Mouse (Mus musculus) frontal cortex, adult 2 months (tissue): ENCODE measurements at regions not wholly inside any gene's neighbourhood (a gene's known extent, or its start where the extent isn't known, plus 50 kb on each side); places are given as distances from the start of the nearest gene placed in this dataset.
A peak's percentile ranks its signal among the peaks of the same experiment; 100 is the strongest.

Experiments used
- DNase-seq, 2 experiments: peaks; one replicate each; pipeline ENCODE4 v3.0.0; 2022; ENCODE audit warnings: low spot score in 1 of 2; ENCODE audit errors: extremely low spot score in 1 of 2

DNA sequence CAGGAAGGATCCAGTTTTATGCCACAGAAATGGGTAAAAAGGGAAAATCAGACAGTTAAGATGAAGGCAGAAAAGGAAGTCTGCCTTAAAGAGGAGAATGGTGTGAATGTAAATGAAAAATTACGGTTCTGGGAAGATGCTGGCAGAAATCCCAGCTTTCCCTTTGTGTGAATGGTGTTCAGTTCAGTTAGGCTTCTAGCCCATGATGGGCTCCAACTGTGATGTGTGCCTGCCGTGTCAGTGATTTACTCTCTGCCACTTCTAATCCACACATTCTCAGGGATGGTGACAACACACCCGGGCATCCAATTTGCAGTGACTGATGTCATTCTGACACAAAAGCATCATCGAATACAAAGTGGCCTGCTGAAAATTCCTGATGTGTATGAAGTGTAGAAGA, 1171.6 kb downstream of the Gsdmc2 start:
- DNase-seq = peak in 1 of 2 experiments; percentile 13

DNA sequence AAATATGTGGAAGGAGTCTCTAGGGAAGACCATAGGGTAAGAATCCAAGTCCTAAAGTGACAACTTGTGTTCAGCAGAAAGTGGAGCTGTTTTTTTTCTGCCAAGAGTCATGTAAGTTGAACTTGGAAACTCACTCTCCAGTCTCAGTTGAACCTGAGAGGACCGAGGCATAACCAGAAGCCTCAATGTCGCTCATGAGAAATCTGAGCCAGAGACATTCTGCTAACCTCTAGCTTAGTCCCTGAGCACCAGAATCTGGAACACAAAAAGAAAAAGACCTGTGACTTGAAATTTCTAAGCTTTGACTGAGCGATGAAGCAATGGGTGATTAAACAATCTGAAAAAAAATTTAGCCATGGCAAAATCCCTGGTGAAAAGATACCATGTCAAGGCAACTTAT, 1175.0 kb downstream of the Gsdmc2 start:
- DNase-seq = no peak

- DNase-seq = no peak
Measured at GRCm38 (mm10) chr15:62659096-62659495, 1185.9 kb downstream of the Gsdmc2 start.

DNA sequence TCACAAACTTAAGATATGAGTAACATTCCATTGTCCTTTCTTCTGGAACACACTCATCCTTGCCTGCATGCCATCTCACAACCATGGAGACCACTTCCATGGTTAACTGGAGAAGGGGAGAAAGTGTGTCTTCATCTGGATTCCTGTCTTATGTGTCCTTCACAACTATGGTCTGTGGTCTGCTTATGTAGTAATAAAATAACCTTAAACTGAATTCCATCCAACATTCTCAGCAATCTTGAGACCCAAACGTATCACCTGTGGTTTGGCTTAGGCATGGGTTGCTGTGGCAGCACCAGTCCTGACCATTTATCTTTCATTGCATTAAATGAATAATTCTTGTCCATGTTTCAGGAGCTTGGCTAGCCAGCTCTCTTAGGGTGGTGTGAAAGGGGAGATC, 1186.3 kb downstream of the Gsdmc2 start:
- DNase-seq = no peak

- no peak for DNase-seq
Measured at GRCm38 (mm10) chr15:62646476-62647168, 1198.4 kb downstream of the Gsdmc2 start.

- DNase-seq = no peak
Measured at GRCm38 (mm10) chr15:62644744-62645143, 1200.2 kb downstream of the Gsdmc2 start.

GRCm38 (mm10) chr15:62644296-62644695, 1200.7 kb downstream of the Gsdmc2 start:
- no peak for DNase-seq

GRCm38 (mm10) chr15:62641051-62641710, 1203.8 kb downstream of the Gsdmc2 start:
- no peak for DNase-seq

- DNase-seq = no peak
Measured at GRCm38 (mm10) chr15:62625406-62625805, 1219.6 kb downstream of the Gsdmc2 start.

DNA sequence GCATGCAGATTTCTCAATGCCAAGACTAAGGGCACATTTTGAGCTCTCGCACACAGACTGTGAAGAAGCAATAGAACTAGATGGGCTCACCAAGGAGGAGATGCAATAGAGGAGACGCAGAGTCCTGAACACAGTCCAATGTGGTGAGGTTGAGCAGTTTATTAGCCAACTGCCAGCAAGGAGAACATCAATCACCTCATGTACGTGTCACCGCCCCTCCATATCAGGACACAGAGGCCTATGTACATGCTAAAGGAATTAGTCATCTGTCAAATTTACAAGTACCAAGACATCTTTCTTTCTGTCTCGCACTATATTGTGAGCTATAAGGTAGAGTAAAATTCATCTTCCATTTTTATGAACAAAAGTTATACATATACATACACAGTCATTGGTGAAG, 1228.9 kb downstream of the Gsdmc2 start:
- no peak for DNase-seq

DNA sequence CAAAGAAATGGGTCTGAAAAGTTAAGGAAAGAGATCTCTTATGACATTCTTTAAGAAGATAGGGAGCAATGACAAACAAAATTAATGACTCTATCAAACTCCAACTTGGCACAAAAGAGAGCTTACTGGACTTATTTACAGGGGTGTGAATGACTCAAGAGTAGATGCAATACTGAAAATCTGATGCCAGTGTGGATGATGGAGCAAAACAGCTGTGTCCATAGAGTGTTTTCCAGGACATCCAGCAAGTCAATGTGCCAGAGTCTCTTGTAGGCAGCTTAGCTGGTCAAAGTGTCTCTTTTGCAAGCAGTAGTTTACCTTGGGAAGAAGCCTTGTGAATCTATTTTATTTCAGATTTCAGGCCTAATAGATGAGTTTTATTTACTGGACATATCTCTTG, 1248.2 kb downstream of the Gsdmc2 start:
- DNase-seq = no peak

DNA sequence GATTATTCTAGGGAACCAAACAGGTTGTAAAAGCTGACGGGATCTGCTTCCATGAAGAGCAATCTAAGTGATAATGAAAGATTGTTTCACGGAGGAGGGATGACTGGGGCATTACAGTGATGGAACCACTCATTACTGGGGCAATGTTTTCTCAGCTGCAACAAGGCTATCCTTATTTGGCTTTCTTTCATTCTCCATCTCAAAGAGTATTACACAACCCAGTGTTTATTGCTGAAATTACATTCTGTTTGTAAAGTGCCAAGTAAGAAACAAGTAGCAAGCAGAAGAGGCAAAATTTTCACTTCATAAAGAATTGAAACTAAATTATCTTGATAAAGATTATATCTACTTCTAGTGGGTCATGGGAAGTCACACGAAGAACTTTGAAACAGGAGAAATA, 1256.4 kb downstream of the Gsdmc2 start:
- no peak for DNase-seq

DNA sequence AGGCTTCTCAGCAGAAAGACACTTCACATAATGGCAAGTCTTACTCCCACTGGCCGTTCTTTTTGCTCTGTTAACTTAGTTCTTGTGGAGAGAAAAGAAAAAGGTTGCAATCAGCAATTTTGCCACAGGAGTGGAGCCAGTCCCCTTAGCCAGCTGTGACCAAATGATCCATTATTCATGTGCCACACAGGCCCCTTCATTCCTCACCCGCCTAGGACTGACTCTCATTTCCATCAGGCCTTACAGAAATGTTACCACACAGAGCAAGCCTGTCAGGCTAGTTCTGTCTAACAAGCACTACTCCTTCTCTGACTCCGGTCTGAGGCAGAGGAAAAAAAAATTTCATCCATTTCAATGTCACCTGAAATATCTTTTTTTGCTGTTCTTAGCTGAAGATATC, 1266.2 kb downstream of the Gsdmc2 start:
- no peak for DNase-seq

GRCm38 (mm10) chr15:62575791-62576190, 1269.2 kb downstream of the Gsdmc2 start:
- no peak for DNase-seq

- DNase-seq = peak in 1 of 2 experiments; percentile 8
Measured at GRCm38 (mm10) chr15:62571803-62572202, 1273.2 kb downstream of the Gsdmc2 start.

GRCm38 (mm10) chr15:62568788-62569713, 1275.9 kb downstream of the Gsdmc2 start:
- no peak for DNase-seq

- no peak for DNase-seq
Measured at GRCm38 (mm10) chr15:62567431-62567830, 1277.5 kb downstream of the Gsdmc2 start.

DNA sequence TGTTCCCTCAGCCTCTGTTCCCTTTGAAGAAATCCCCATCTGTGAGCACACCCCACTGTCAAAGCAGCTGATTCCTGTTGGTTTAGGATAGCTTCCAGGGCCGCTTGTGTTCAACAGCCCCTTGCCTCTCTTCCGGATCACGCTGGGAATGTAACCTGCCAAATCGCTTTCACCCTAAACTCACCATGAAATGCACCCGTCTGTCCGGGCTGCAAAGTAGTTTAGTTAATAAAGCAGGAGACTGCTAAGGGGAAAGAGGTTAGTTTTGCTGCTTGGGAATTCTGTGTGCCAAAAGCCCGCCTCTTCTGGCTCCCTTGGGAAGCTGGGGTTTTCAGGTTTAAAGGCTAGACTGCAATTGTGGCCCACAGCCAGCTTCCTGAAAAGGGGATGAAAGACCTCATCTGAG, 1278.9 kb downstream of the Gsdmc2 start:
- DNase-seq = peak in 1 of 2 experiments; percentile 7

- DNase-seq = no peak
Measured at GRCm38 (mm10) chr15:62533233-62533632, 1311.7 kb downstream of the Gsdmc2 start.

DNA sequence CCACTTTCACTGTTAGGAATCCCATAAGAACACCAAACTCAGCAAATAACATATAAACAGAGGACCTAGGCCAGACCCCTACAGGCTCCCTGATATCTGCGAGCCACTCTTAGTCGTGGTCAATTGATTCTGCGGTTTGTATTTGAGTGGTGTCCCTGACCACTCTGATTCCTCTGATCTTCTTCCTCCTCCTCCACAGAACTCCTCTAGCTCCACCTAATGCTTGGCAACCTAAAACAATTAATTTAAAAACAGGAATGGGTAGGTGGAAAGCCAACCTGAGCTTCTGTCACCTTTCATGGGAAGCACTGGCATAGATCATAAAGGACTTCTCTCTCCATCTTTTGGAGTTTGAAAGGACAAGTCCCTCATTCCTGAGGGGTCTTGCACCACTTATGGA, 1316.0 kb downstream of the Gsdmc2 start:
- no peak for DNase-seq

- no peak for DNase-seq
Measured at GRCm38 (mm10) chr15:62524628-62525027, 1320.3 kb downstream of the Gsdmc2 start.
